29 mouse cellular contexts compared by ENCODE assay signal in genomic region chr6:67165091-67165490, GRCm38 (mm10).
A peak's percentile ranks its signal among the peaks of the same experiment; 100 is the strongest.
DNase-seq lines count a peak whose midpoint lies in the region; ATAC-seq and TF ChIP-seq lines count a peak whose summit lies in the region.
"Had no signal": no experiment of that assay in that cellular context is flagged by ENCODE, and none has a peak within 500 bp of the region (broad histone marks: within the 10 kb centered on the region; RNA-seq: fewer than 3 reads in every experiment).

No protein-coding gene starts in this region.

- no peaks in the 10 kb centered on the region for H3K36me3 ChIP-seq in liver, embryonic 12.5 days
- no peaks in the 10 kb centered on the region for H3K36me3 ChIP-seq in liver, embryonic 11.5 days (ENCODE audit: control insufficient read depth, insufficient read depth, low read length)
- H3K36me3 ChIP-seq in stomach, embryonic 16.5 days (ENCODE audit: control insufficient read depth, insufficient read depth, low read length), result no peaks in the 10 kb centered on the region
- no peaks in the 10 kb centered on the region for H3K36me3 ChIP-seq in stomach, postnatal 0 days (ENCODE audit: control insufficient read depth, insufficient read depth, low read length)
- peaks cover 0 to 25% of the 10 kb centered on the region in 2 experiments; a peak in 2 of 4 replicates for H3K36me3 ChIP-seq in MEL (ENCODE audit: control insufficient read depth in 1 of 2, insufficient read depth in 2 of 2, low read length in 2 of 2)
- no peaks in the 10 kb centered on the region for H3K36me3 ChIP-seq in forebrain, embryonic 15.5 days
- H3K36me3 ChIP-seq: embryonic facial prominence, embryonic 10.5 days; embryonic facial prominence, embryonic 13.5 days; forebrain, embryonic 12.5 days; G1E; heart, embryonic 12.5 days; heart, embryonic 15.5 days; hindbrain, embryonic 10.5 days; hindbrain, embryonic 13.5 days had no signal

- H3K4me3 ChIP-seq in liver, embryonic 12.5 days, result no peak overlapping the region
- no peak overlapping the region for H3K4me3 ChIP-seq in liver, embryonic 11.5 days (ENCODE audit: low read depth, low read length)
- H3K4me3 ChIP-seq in stomach, embryonic 16.5 days (replicated peaks; ENCODE audit: low read length), result no peak overlapping the region
- H3K4me3 ChIP-seq in stomach, postnatal 0 days (ENCODE audit: low read depth, low read length), result no peak overlapping the region
- no peak overlapping the region for H3K4me3 ChIP-seq in MEL (ENCODE audit: control insufficient read depth in 1 of 2, insufficient read depth in 1 of 2, low read depth in 2 of 2, low read length in 2 of 2)
- H3K4me3 ChIP-seq in forebrain, embryonic 15.5 days, result no peak overlapping the region
- H3K4me3 ChIP-seq: embryonic facial prominence, embryonic 10.5 days; embryonic facial prominence, embryonic 13.5 days; erythroblast, embryonic 14.5 days; forebrain, embryonic 12.5 days; heart, embryonic 12.5 days; heart, embryonic 15.5 days; hindbrain, embryonic 10.5 days; hindbrain, embryonic 13.5 days had no signal

- H3K9ac ChIP-seq in liver, embryonic 12.5 days, result no peak overlapping the region
- H3K9ac ChIP-seq in liver, embryonic 11.5 days (ENCODE audit: low read depth, low read length), result no peak overlapping the region
- H3K9ac ChIP-seq in stomach, embryonic 16.5 days (ENCODE audit: low read length), result no peak overlapping the region
- H3K9ac ChIP-seq in stomach, postnatal 0 days (ENCODE audit: low read length), result no peak overlapping the region
- no peak overlapping the region for H3K9ac ChIP-seq in MEL (ENCODE audit: control insufficient read depth, low read depth, low read length, poor library complexity, severe bottlenecking)
- no peak overlapping the region for H3K9ac ChIP-seq in forebrain, embryonic 15.5 days (replicated peaks)
- H3K9ac ChIP-seq: embryonic facial prominence, embryonic 13.5 days; forebrain, embryonic 12.5 days; heart, embryonic 12.5 days; heart, embryonic 15.5 days; hindbrain, embryonic 13.5 days had no signal

- peak overlapping the region; percentile 45 for H3K27ac ChIP-seq in liver, embryonic 12.5 days
- H3K27ac ChIP-seq in liver, embryonic 11.5 days (ENCODE audit: low read depth, low read length), result no peak overlapping the region
- 0 out of 2 replicates have a peak overlapping the region, but pooled peaks have one; percentile 2 for H3K27ac ChIP-seq in stomach, embryonic 16.5 days (ENCODE audit: low read length)
- no peak overlapping the region for H3K27ac ChIP-seq in stomach, postnatal 0 days (replicated peaks)
- no peak overlapping the region for H3K27ac ChIP-seq in MEL (ENCODE audit: control insufficient read depth, low read depth, low read length)
- no peak overlapping the region for H3K27ac ChIP-seq in forebrain, embryonic 15.5 days (replicated peaks)
- H3K27ac ChIP-seq: embryonic facial prominence, embryonic 10.5 days; embryonic facial prominence, embryonic 13.5 days; forebrain, embryonic 12.5 days; heart, embryonic 15.5 days; hindbrain, embryonic 10.5 days; hindbrain, embryonic 13.5 days had no signal

- H3K9me3 ChIP-seq in liver, embryonic 12.5 days (replicated peaks), result no peaks in the 10 kb centered on the region
- no peaks in the 10 kb centered on the region for H3K9me3 ChIP-seq in liver, embryonic 11.5 days (ENCODE audit: control insufficient read depth, low read length)
- H3K9me3 ChIP-seq in stomach, embryonic 16.5 days (replicated peaks; ENCODE audit: control insufficient read depth, low read length), result no peaks in the 10 kb centered on the region
- H3K9me3 ChIP-seq in stomach, postnatal 0 days (ENCODE audit: control insufficient read depth, low read length), result no peaks in the 10 kb centered on the region
- no peaks in the 10 kb centered on the region for H3K9me3 ChIP-seq in MEL (replicated peaks; ENCODE audit: insufficient read depth, low read length)
- H3K9me3 ChIP-seq in forebrain, embryonic 15.5 days, result no peaks in the 10 kb centered on the region
- H3K9me3 ChIP-seq: embryonic facial prominence, embryonic 10.5 days; embryonic facial prominence, embryonic 13.5 days; forebrain, embryonic 12.5 days; G1E; heart, embryonic 12.5 days; heart, embryonic 15.5 days; hindbrain, embryonic 10.5 days; hindbrain, embryonic 13.5 days had no signal

- no peak for DNase-seq in liver, embryonic 11.5 days (ENCODE audit: low spot score)
- no peak for DNase-seq in stomach, postnatal 0 days (ENCODE audit: low spot score)
- DNase-seq in MEL (ENCODE audit: low read depth, low spot score), result no peak
- DNase-seq: adrenal gland, adult 2 months; adrenal gland, postnatal 14 days; cerebellum, adult 11 months; cerebellum, adult 2 months; cerebellum, adult 9-11 months; cerebellum, postnatal 36 days; embryo, embryonic 11 days; gastrocnemius, postnatal 10 days; gastrocnemius, postnatal 36 days; heart, postnatal 10 days; heart, postnatal 36 days had no signal

- 85% methylated on average over 6 of the region's 6 CpGs for WGBS in liver, embryonic 12.5 days (ENCODE audit: insufficient replicate concordance)
- 88% methylated on average over 6 of the region's 6 CpGs for WGBS in liver, embryonic 11.5 days
- WGBS in stomach, embryonic 16.5 days, result 86% methylated on average over 6 of the region's 6 CpGs
- 80% methylated on average over 6 of the region's 6 CpGs for WGBS in stomach, postnatal 0 days
- 91% methylated on average over 6 of the region's 6 CpGs for WGBS in forebrain, embryonic 15.5 days

- H3K4me1 ChIP-seq in liver, embryonic 12.5 days, result peaks cover 73% of the 10 kb centered on the region
- H3K4me1 ChIP-seq in liver, embryonic 11.5 days (replicated peaks; ENCODE audit: control insufficient read depth, insufficient read depth, low read length), result peaks cover 35% of the 10 kb centered on the region
- peaks cover 7% of the 10 kb centered on the region for H3K4me1 ChIP-seq in stomach, embryonic 16.5 days (ENCODE audit: control insufficient read depth, insufficient read depth, low read length)
- no peaks in the 10 kb centered on the region for H3K4me1 ChIP-seq in stomach, postnatal 0 days (replicated peaks; ENCODE audit: control insufficient read depth, insufficient read depth)
- H3K4me1 ChIP-seq in MEL (ENCODE audit: control insufficient read depth in 1 of 2, insufficient read depth in 2 of 2, low read length in 2 of 2), result peaks cover 9 to 35% of the 10 kb centered on the region in 2 experiments
- no peaks in the 10 kb centered on the region for H3K4me1 ChIP-seq in forebrain, embryonic 15.5 days
- H3K4me1 ChIP-seq: heart, embryonic 12.5 days had no signal

- no peak for TF ChIP-seq RAD21 in MEL (IDR thresholded peaks at IDR 0.05; ENCODE audit: low read depth, low read length)

- no peak for TF ChIP-seq POLR2A in MEL (IDR thresholded peaks at IDR 0.05; ENCODE audit: control insufficient read depth in 1 of 2, insufficient read depth in 1 of 2, low read depth in 1 of 2, low read length in 2 of 2, poor library complexity in 1 of 2)

- no peaks in the 10 kb centered on the region for H3K27me3 ChIP-seq in liver, embryonic 12.5 days (replicated peaks)
- no peaks in the 10 kb centered on the region for H3K27me3 ChIP-seq in liver, embryonic 11.5 days (replicated peaks; ENCODE audit: control insufficient read depth, insufficient read depth, low read length)
- no peaks in the 10 kb centered on the region for H3K27me3 ChIP-seq in stomach, embryonic 16.5 days (ENCODE audit: control insufficient read depth, insufficient read depth, low read length)
- H3K27me3 ChIP-seq in stomach, postnatal 0 days (ENCODE audit: control insufficient read depth, insufficient read depth, low read length), result no peaks in the 10 kb centered on the region
- no peaks in the 10 kb centered on the region for H3K27me3 ChIP-seq in MEL (ENCODE audit: control insufficient read depth in 1 of 2, insufficient read depth in 2 of 2, low read length in 2 of 2)
- no peaks in the 10 kb centered on the region for H3K27me3 ChIP-seq in forebrain, embryonic 15.5 days
- H3K27me3 ChIP-seq: embryonic facial prominence, embryonic 13.5 days; forebrain, embryonic 12.5 days; heart, embryonic 12.5 days; heart, embryonic 15.5 days; hindbrain, embryonic 13.5 days had no signal

- no peak for TF ChIP-seq CTCF in stomach, postnatal 0 days (IDR thresholded peaks at IDR 0.05; ENCODE audit: low read depth)
- TF ChIP-seq CTCF in MEL (IDR thresholded peaks at IDR 0.05 in 2 of 3, conservative IDR thresholded peaks at IDR 0.05 in 1 of 3; ENCODE audit: control insufficient read depth in 1 of 3, insufficient read depth in 1 of 3, low read depth in 2 of 3, low read length in 3 of 3, poor library complexity in 1 of 3, severe bottlenecking in 1 of 3), result no peak

- H3K79me2 ChIP-seq in MEL (ENCODE audit: control insufficient read depth, insufficient read depth, low read length, poor library complexity), result no peaks in the 10 kb centered on the region

- no peak for TF ChIP-seq EP300 in stomach, postnatal 0 days (optimal IDR thresholded peaks at IDR 0.05)
- TF ChIP-seq EP300 in MEL (IDR thresholded peaks at IDR 0.05; ENCODE audit: low read depth in 1 of 2, low read length in 2 of 2), result no peak

- no peak for ATAC-seq in liver, embryonic 12.5 days
- no peak for ATAC-seq in liver, embryonic 11.5 days (replicated peaks; ENCODE audit: low FRiP score)
- ATAC-seq in stomach, embryonic 16.5 days (ENCODE audit: insufficient read depth, low FRiP score), result no peak
- ATAC-seq in stomach, postnatal 0 days (ENCODE audit: low FRiP score, low TSS enrichment), result no peak
- ATAC-seq in forebrain, embryonic 15.5 days (replicated peaks), result no peak
- ATAC-seq: CD4-positive, CD25-positive, alpha-beta regulatory T cell, adult 4 months; forebrain, embryonic 16.5 days; hindbrain, embryonic 16.5 days had no signal

- H3K4me2 ChIP-seq in liver, embryonic 12.5 days, result no peak overlapping the region
- H3K4me2 ChIP-seq in liver, embryonic 11.5 days, result no peak overlapping the region
- H3K4me2 ChIP-seq in stomach, embryonic 16.5 days (ENCODE audit: low read depth, low read length), result no peak overlapping the region
- H3K4me2 ChIP-seq in stomach, postnatal 0 days (replicated peaks; ENCODE audit: low read depth), result no peak overlapping the region
- H3K4me2 ChIP-seq in forebrain, embryonic 15.5 days (replicated peaks), result no peak overlapping the region
- H3K4me2 ChIP-seq: embryonic facial prominence, embryonic 13.5 days; forebrain, embryonic 12.5 days; heart, embryonic 12.5 days; heart, embryonic 15.5 days; hindbrain, embryonic 13.5 days had no signal

TF ChIP-seq in MEL, 35 proteins besides CTCF, POLR2A, EP300 and RAD21:
- TF ChIP-seq ELF1 (IDR thresholded peaks at IDR 0.05; ENCODE audit: low read depth, low read length) (0 out of 2 replicates have a peak, but pooled peaks have one; percentile 10), ZNF384 (IDR thresholded peaks at IDR 0.05; ENCODE audit: low read depth, low read length) (peak; percentile 96), ETS1 (IDR thresholded peaks at IDR 0.05; ENCODE audit: low read depth, low read length) (no peak)

Comparison
In these comparisons a context has a peak if more than half of its experiments do, and no peak if none do; other contexts are left out.
1. H3K27ac ChIP-seq: peak in liver, embryonic 12.5 days (single experiment) and stomach, embryonic 16.5 days (single experiment); none in liver, embryonic 11.5 days (single experiment), stomach, postnatal 0 days (single experiment), MEL (single experiment) and forebrain, embryonic 15.5 days (single experiment).